Mouse (Mus musculus): ENCODE data around the gene Ssbp1.

The Ssbp1 gene

GRCm38 (mm10) chr6:40470916-40471719, at the start of gene Ssbp1:
TSS of gene Ssbp1 (plus strand) at chr6:40471352.
- peak; percentile 86 for DNase-seq (ENCODE audit: low spot score)

GRCm38 (mm10) chr6:40423013-40423412, 48.1 kb upstream of the Ssbp1 start:
- no peak for DNase-seq (ENCODE audit: low spot score)

- DNase-seq (ENCODE audit: low spot score), result no peak
These were observed 47.4 kb upstream of the Ssbp1 start for GRCm38 (mm10) chr6:40423774-40424173.

- DNase-seq (ENCODE audit: low spot score), result no peak
These were observed 43.7 kb upstream of the Ssbp1 start for GRCm38 (mm10) chr6:40427441-40427840.

- DNase-seq (ENCODE audit: low spot score), result no peak
These were observed 42.5 kb upstream of the Ssbp1 start for GRCm38 (mm10) chr6:40428696-40429095.

- no peak for DNase-seq (ENCODE audit: low spot score)
These were observed 41.6 kb upstream of the Ssbp1 start for GRCm38 (mm10) chr6:40429521-40429931.

GRCm38 (mm10) chr6:40430251-40430650, 40.9 kb upstream of the Ssbp1 start:
- DNase-seq (ENCODE audit: low spot score), result no peak

- DNase-seq (ENCODE audit: low spot score), result no peak
These were observed 40.3 kb upstream of the Ssbp1 start for GRCm38 (mm10) chr6:40430878-40431277.

GRCm38 (mm10) chr6:40431356-40431755, 39.8 kb upstream of the Ssbp1 start:
- no peak for DNase-seq (ENCODE audit: low spot score)

GRCm38 (mm10) chr6:40431812-40432211, 39.3 kb upstream of the Ssbp1 start:
- no peak for DNase-seq (ENCODE audit: low spot score)

- peak; percentile 68 for DNase-seq (ENCODE audit: low spot score)
These were observed 38.5 kb upstream of the Ssbp1 start for GRCm38 (mm10) chr6:40432346-40433275.

- DNase-seq (ENCODE audit: low spot score), result no peak
These were observed 36.5 kb upstream of the Ssbp1 start for GRCm38 (mm10) chr6:40434697-40435096.

GRCm38 (mm10) chr6:40435151-40436046, 35.8 kb upstream of the Ssbp1 start:
- no peak for DNase-seq (ENCODE audit: low spot score)

GRCm38 (mm10) chr6:40436047-40436483, 35.1 kb upstream of the Ssbp1 start, which contains the start of gene E330009J07Rik:
TSS of gene E330009J07Rik (minus strand) at chr6:40436135.
- peak; percentile 76 for DNase-seq (ENCODE audit: low spot score)

- DNase-seq (ENCODE audit: low spot score), result no peak
These were observed 32.2 kb upstream of the Ssbp1 start, which contains the start of gene Wee2 for GRCm38 (mm10) chr6:40438936-40439335. TSS of gene Wee2 (plus strand) at chr6:40439088.

- no peak for DNase-seq (ENCODE audit: low spot score)
These were observed 31.4 kb upstream of the Ssbp1 start for GRCm38 (mm10) chr6:40439731-40440130.

GRCm38 (mm10) chr6:40441276-40441675, 29.9 kb upstream of the Ssbp1 start:
- DNase-seq (ENCODE audit: low spot score), result no peak

- DNase-seq (ENCODE audit: low spot score), result no peak
These were observed 29.4 kb upstream of the Ssbp1 start for GRCm38 (mm10) chr6:40441755-40442154.

GRCm38 (mm10) chr6:40443281-40443928, 27.7 kb upstream of the Ssbp1 start:
- no peak for DNase-seq (ENCODE audit: low spot score)

GRCm38 (mm10) chr6:40448626-40449025, 22.5 kb upstream of the Ssbp1 start:
- DNase-seq (ENCODE audit: low spot score), result no peak

GRCm38 (mm10) chr6:40454436-40455041, 16.6 kb upstream of the Ssbp1 start:
- DNase-seq (ENCODE audit: low spot score), result no peak

All from left cerebral cortex, adult 11 months (tissue).